Mouse (Mus musculus) naive thymus-derived CD4-positive, alpha-beta T cell, adult 2 months (primary cell): ENCODE measurements around the gene N4bp2l1.
A peak's percentile ranks its signal among the peaks of the same experiment; 100 is the strongest.

ENCODE experiments used
- DNase-seq: peaks from one replicate; pipeline ENCODE4 v3.0.0-alpha.2; 2011; ENCODE audit warnings: low read depth

N4bp2l1 gene

GRCm38 (mm10) chr5:150598202-150599119, 1.5 kb upstream of the N4bp2l1 start:
- DNase-seq, result peak; percentile 52

GRCm38 (mm10) chr5:150595366-150596016, 1.5 kb downstream of the N4bp2l1 start:
- peak; percentile 39 for DNase-seq

GRCm38 (mm10) chr5:150594649-150595339, 2.2 kb downstream of the N4bp2l1 start:
- DNase-seq, result no peak

GRCm38 (mm10) chr5:150593756-150594648, 3.0 kb downstream of the N4bp2l1 start:
- DNase-seq, result peak; percentile 77

GRCm38 (mm10) chr5:150592904-150593755, 3.9 kb downstream of the N4bp2l1 start:
- DNase-seq, result peak; percentile 73

GRCm38 (mm10) chr5:150592186-150592903, 4.6 kb downstream of the N4bp2l1 start:
- DNase-seq, result peak; percentile 71

- DNase-seq, result no peak
These were observed 7.0 kb downstream of the N4bp2l1 start for GRCm38 (mm10) chr5:150589945-150590344.

- DNase-seq, result no peak
These were observed 12.7 kb downstream of the N4bp2l1 start for GRCm38 (mm10) chr5:150584337-150584729.

- no peak for DNase-seq
These were observed 13.2 kb downstream of the N4bp2l1 start for GRCm38 (mm10) chr5:150583622-150584336.

GRCm38 (mm10) chr5:150583181-150583580, 13.8 kb downstream of the N4bp2l1 start:
- DNase-seq, result no peak

GRCm38 (mm10) chr5:150581180-150581579, 15.8 kb downstream of the N4bp2l1 start:
- no peak for DNase-seq

- no peak for DNase-seq
These were observed 18.3 kb downstream of the N4bp2l1 start for GRCm38 (mm10) chr5:150578613-150579171.

- DNase-seq, result no peak
These were observed 20.2 kb downstream of the N4bp2l1 start for GRCm38 (mm10) chr5:150576832-150577231.

- no peak for DNase-seq
These were observed 22.1 kb downstream of the N4bp2l1 start for GRCm38 (mm10) chr5:150574885-150575284.

GRCm38 (mm10) chr5:150574403-150574802, 22.6 kb downstream of the N4bp2l1 start:
- no peak for DNase-seq

- DNase-seq, result no peak
These were observed 26.3 kb downstream of the N4bp2l1 start for GRCm38 (mm10) chr5:150570496-150571219.

- DNase-seq, result no peak
These were observed 30.0 kb downstream of the N4bp2l1 start for GRCm38 (mm10) chr5:150566971-150567370.

- no peak for DNase-seq
These were observed 30.8 kb downstream of the N4bp2l1 start for GRCm38 (mm10) chr5:150566226-150566625.
